Mouse (Mus musculus) spleen, adult 2 months (tissue): Measurements from ENCODE around the gene Zfp691. TPM values are rescaled to one million over a fixed set of nuclear protein-coding genes. Genes with fewer than 3 reads are reported as not detected.

Experiments used
- DNase-seq, 2 experiments: peaks; one replicate each; pipeline versions ENCODE4 v3.0.0 to v3.0.0-alpha.2; 2012 to 2021; ENCODE audit warnings: low spot score in 2 of 2, low read depth in 1 of 2
- H3K27ac ChIP-seq: fragments of 200-500 bp; 2 replicates; pipeline ENCODE4 v1.5.1; 2012; ENCODE audit warnings: low read length, inconsistent platforms; ENCODE audit not compliant: insufficient read depth
- H3K27me3 ChIP-seq: fragments of 200-500 bp; 2 replicates; pipeline ENCODE4 v1.6.1; 2012; ENCODE audit warnings: mild to moderate bottlenecking, moderate library complexity, low read length, inconsistent platforms; ENCODE audit not compliant: control insufficient read depth, insufficient read depth
- H3K36me3 ChIP-seq: fragments of 200-500 bp; 2 replicates; pipeline ENCODE4 v1.6.1; 2012; ENCODE audit warnings: mild to moderate bottlenecking, low read length, inconsistent platforms; ENCODE audit not compliant: control insufficient read depth, insufficient read depth
- H3K4me1 ChIP-seq: fragments of 200-500 bp; 2 replicates; pipeline ENCODE4 v1.6.1; 2011; ENCODE audit warnings: inconsistent platforms; ENCODE audit not compliant: control insufficient read depth, insufficient read depth, insufficient read length
- H3K4me3 ChIP-seq: fragments of 200-500 bp; 2 replicates; pipeline ENCODE4 v1.5.1; 2011; ENCODE audit warnings: mild to moderate bottlenecking, inconsistent platforms; ENCODE audit not compliant: insufficient read depth, insufficient read length; ENCODE audit errors: extremely low read depth
- CTCF ChIP-seq: fragments of 200-500 bp; IDR thresholded peaks from 2 replicates; pipeline ENCODE4 v1.5.1; 2011; ENCODE audit warnings: mild to moderate bottlenecking, inconsistent platforms; ENCODE audit not compliant: insufficient read depth, insufficient read length, insufficient replicate concordance; ENCODE audit errors: extremely low read depth
- POLR2A ChIP-seq: fragments of 200-500 bp; IDR thresholded peaks from 2 replicates; pipeline ENCODE4 v1.6.1; 2011; ENCODE audit warnings: low read depth, low read length, inconsistent platforms
- WGBS: fragments of 180-500 bp; shearing (Covaris S2); methylation state at CpG from one replicate; pipeline ENCODE4 v1.1.7; 2018; 5-methylcytosine and 5-hydroxymethylcytosine counted together
- polyA plus RNA-seq: library from polyadenylated mRNA; depleted of rRNA; stranded (reverse); fragments of >200 nt; gene quantifications from 2 replicates; pipeline ENCODE4 v1.2.3, GENCODE M21; 2012

Gene Zfp691
- polyA plus RNA-seq, 1 experiment: 10.2 TPM

DNA sequence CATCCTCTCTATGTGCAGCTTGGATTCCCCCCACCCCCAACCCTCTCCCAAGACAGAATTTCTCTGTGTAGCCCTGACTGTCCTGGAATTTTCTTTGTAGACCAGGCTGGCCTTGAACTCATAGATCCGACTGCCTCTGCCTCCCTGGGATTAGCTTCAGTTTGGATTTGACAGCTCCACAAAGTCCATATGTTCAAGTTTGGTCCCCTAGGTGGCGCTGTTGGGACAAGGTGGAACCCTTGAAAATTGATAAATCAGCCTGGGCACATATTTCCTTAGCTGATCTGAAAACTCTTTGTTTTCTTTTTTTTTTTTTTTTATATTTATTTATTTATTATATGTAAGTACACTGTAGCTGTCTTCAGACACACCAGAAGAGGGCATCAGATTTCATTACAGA lies 16.8 kb downstream of the Zfp691 start:
- peak; percentile 40; the same call in 1 of the 2 replicates for TF ChIP-seq CTCF
- TF ChIP-seq POLR2A: no peak
- 28% methylated on average over 2 of the region's 2 CpGs for WGBS
- DNase-seq: peak in 1 of 2 experiments; percentile 63

GRCm38 (mm10) chr4:119148741-119149140 lies 25.3 kb downstream of the Zfp691 start:
- Histone ChIP-seq H3K4me1 (no peaks in the 10 kb centered on the region), H3K36me3 (no peaks in the 10 kb centered on the region), H3K27ac (no peak overlapping the region), H3K4me3 (no peak overlapping the region), H3K27me3 (no peaks in the 10 kb centered on the region)
- WGBS: 80% methylated on average over 11 of the region's 11 CpGs
- DNase-seq: no peak
- TF ChIP-seq CTCF (no peak), POLR2A (no peak)

More for the DNA sequence above, 16.8 kb downstream of the Zfp691 start:
- no peaks in the 10 kb centered on the region for H3K4me1 ChIP-seq
- H3K4me3 ChIP-seq: no peak overlapping the region
- no peaks in the 10 kb centered on the region for H3K36me3 ChIP-seq
- H3K27me3 ChIP-seq: no peaks in the 10 kb centered on the region
- H3K27ac ChIP-seq: no peak overlapping the region

DNA sequence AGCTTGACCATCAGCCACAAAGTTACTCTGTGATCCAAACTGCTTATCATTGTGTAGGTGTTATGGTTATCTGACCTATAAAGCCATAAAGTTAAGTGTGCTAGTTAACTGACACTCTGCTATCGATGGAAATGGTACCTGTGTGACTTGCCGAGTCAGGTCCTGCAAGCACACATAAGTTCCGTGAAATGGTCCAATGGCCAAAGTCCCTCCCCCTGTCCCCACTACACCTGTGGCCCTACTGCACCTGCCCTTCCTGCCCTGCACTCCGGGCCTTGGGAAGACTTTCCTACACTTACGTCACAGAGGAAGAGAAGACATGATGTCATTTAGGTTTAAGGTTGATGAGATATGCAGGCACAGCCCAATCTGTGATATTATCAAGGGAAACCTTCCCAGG lies 26.6 kb downstream of the Zfp691 start:
- no peaks in the 10 kb centered on the region for H3K27me3 ChIP-seq
- H3K36me3 ChIP-seq: no peaks in the 10 kb centered on the region
- H3K4me3 ChIP-seq: no peak overlapping the region
- TF ChIP-seq POLR2A (no peak), CTCF (no peak)
- H3K27ac ChIP-seq: no peak overlapping the region
- WGBS: 93% methylated on average over 5 of the region's 5 CpGs
- no peaks in the 10 kb centered on the region for H3K4me1 ChIP-seq
- DNase-seq: no peak

DNA sequence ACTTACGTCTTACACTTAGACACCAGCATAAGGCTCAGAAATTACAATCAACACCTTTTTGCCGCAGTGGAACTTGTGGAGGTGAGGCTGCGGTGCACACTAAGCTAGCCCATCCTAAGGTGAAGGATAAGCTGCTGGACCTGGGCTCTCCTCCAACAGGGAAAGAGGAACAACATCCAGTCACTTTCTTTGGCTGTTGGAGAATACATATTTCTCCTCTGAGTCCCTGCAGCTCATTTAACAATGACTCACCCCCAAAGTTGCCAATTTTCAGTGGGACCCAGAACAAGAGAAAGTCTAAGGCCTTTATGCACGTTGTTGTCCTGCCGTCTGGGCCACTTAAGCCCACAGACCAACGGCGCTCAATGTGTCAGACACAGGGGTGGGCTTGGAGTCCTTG lies 27.2 kb downstream of the Zfp691 start:
- Histone ChIP-seq H3K36me3 (no peaks in the 10 kb centered on the region), H3K4me3 (no peak overlapping the region), H3K27me3 (no peaks in the 10 kb centered on the region), H3K4me1 (no peaks in the 10 kb centered on the region), H3K27ac (no peak overlapping the region)
- no peak for DNase-seq
- WGBS: 88% methylated on average over 7 of the region's 7 CpGs
- TF ChIP-seq POLR2A (no peak), CTCF (no peak)

DNA sequence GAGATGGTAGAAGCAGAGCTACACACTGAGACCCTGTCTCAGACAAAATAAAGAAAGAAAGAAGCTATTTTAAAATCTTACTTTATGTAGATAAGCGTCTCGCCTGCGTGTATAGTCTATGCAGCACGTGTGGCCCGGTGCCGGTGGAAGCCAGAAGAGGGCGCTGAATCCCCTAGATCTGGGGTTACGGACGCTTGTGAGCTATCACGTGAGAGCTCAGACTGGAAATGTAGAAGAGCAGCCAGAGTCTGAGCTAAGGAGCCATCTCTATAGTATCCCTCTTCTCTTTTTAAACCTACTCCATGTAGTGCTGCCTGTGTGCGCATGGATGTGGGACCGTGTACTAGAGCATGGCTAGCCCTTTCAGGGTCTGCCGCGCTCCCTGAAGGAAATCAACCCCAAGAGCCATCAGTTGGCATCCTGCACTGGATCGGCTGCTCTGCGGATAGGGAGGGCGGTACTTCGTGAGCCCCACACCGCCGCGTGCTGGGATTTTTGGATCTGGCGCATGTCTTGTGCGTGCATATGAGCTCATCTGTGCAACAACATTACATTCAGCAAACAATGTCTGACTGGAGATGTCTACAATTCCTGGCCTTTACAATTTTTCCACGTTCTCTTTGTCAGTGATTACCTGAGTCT lies 31.6 kb downstream of the Zfp691 start:
- 68% methylated on average over 24 of the region's 24 CpGs for WGBS
- TF ChIP-seq POLR2A (no peak), CTCF (no peak)
- H3K4me1 ChIP-seq: no peaks in the 10 kb centered on the region; the same call in 1 of the 2 replicates
- no peak overlapping the region for H3K27ac ChIP-seq
- H3K4me3 ChIP-seq: no peak overlapping the region
- H3K27me3 ChIP-seq: no peaks in the 10 kb centered on the region
- DNase-seq: peak in 1 of 2 experiments; percentile 38
- H3K36me3 ChIP-seq: no peaks in the 10 kb centered on the region; the same call in 1 of the 2 replicates

DNA sequence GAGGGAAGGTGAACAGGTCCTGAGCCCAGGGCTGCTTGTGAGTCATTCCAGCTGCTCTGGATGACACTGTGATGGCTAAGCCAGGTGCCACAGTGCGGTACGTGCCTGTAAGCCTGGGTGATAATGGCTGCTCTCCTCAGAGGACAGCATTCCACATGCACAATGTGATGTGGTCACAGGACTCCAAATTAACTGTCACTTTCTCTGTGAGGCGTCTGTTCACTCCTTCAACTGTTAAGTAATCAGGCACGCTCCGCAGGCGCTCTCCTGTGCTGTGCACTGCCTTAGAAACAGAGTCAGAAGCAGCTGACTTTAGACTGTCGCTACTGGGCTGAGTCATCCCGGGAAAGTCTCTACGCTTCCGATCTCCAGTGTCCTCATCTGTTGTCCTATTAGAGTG lies 32.8 kb downstream of the Zfp691 start:
- Histone ChIP-seq H3K27me3 (no peaks in the 10 kb centered on the region), H3K27ac (no peak overlapping the region), H3K4me3 (no peak overlapping the region), H3K4me1 (no peaks in the 10 kb centered on the region; the same call in 1 of the 2 replicates), H3K36me3 (peaks cover 7% of the 10 kb centered on the region)
- DNase-seq: no peak
- TF ChIP-seq CTCF (no peak), POLR2A (no peak)
- WGBS: 88% methylated on average over 10 of the region's 10 CpGs

DNA sequence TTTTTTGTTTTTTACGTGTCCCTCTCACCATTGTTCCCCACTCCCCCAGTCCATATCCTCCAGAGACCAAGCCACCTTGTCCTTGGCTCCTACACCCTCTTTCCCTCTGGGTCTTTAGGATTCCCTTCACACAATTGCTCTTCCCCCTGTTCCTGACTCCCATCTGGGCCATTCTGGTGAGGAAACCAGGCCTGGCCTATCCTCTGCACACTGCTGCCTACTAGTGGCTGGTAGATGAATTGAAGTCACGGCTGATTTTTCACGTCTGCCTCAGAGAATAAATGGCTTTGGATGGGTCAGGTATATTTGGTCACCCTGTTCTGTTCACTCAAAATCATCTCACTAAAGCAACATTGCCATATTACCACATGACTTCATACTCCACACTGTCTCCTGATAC lies 33.9 kb downstream of the Zfp691 start:
- peak in 1 of 2 experiments; percentile 54 for DNase-seq
- H3K27ac ChIP-seq: peak overlapping the region; percentile 56
- peaks cover 17% of the 10 kb centered on the region for H3K36me3 ChIP-seq
- H3K4me3 ChIP-seq: no peak overlapping the region
- TF ChIP-seq CTCF: peak; percentile 65; the same call in 1 of the 2 replicates
- TF ChIP-seq POLR2A: no peak
- no peaks in the 10 kb centered on the region; the same call in 1 of the 2 replicates for H3K4me1 ChIP-seq
- 55% methylated on average over 3 of the region's 3 CpGs for WGBS
- no peaks in the 10 kb centered on the region for H3K27me3 ChIP-seq
